Mouse (Mus musculus): Measurements from ENCODE around the gene Zbtb24. TPM values are rescaled to one million over a fixed set of nuclear protein-coding genes. Genes with fewer than 3 reads are reported as not detected.

Gene Zbtb24
- total RNA-seq, 4 experiments from 2014 or later: 18.5 to 25.6 (median 23.1) TPM

- no peak for DNase-seq (ENCODE audit: low spot score in 2 of 2)
Measured at GRCm38 (mm10) chr10:41491111-41491510, 40.9 kb downstream of the Zbtb24 start.

- DNase-seq (ENCODE audit: low spot score in 2 of 2): peak; percentile 25 to 51
Measured at GRCm38 (mm10) chr10:41500941-41501340, 50.8 kb downstream of the Zbtb24 start.

GRCm38 (mm10) chr10:41504996-41505395 is 54.8 kb downstream of the Zbtb24 start:
- no peak for DNase-seq (ENCODE audit: low spot score in 2 of 2)

GRCm38 (mm10) chr10:41505446-41505845 is 55.3 kb downstream of the Zbtb24 start:
- DNase-seq (ENCODE audit: low spot score in 2 of 2): peak; percentile 57 to 69

GRCm38 (mm10) chr10:41509160-41509559 is 59.0 kb downstream of the Zbtb24 start:
- DNase-seq (ENCODE audit: low spot score in 2 of 2): no peak

GRCm38 (mm10) chr10:41514301-41514700 is 64.1 kb downstream of the Zbtb24 start:
- DNase-seq (ENCODE audit: low spot score in 2 of 2): no peak

- DNase-seq (ENCODE audit: low spot score in 2 of 2): no peak
Measured at GRCm38 (mm10) chr10:41514921-41515320, 64.7 kb downstream of the Zbtb24 start.

Other genes with a start within 250 kb of the Zbtb24 start
- 10 to 100 TPM; 30.6 to 34.7 (median 33.1) TPM for gene Fig4, start 147.1 kb upstream of the Zbtb24 start, total RNA-seq (2022)
- under 1 TPM; 0.17 to 0.45 (median 0.30) TPM for gene Ak9, start 146.4 kb upstream of the Zbtb24 start, total RNA-seq (2022)
- 10 to 100 TPM; 16.4 to 33.5 (median 24.9) TPM for gene Mical1, start 25.9 kb downstream of the Zbtb24 start, total RNA-seq (2022)
- 10 to 100 TPM; 15.2 to 20.7 (median 19.1) TPM for gene Smpd2, start 40.0 kb downstream of the Zbtb24 start, total RNA-seq (2022)
- 1 to 10 TPM; 4.1 to 8.3 (median 6.3) TPM for gene Ppil6, start 40.1 kb downstream of the Zbtb24 start, total RNA-seq (2022)
- 10 to 100 TPM; 70.1 to 77.8 (median 73.1) TPM for gene Cd164, start 69.0 kb downstream of the Zbtb24 start, total RNA-seq (2022)

All from layer of hippocampus, adult 8-10 months (tissue).